Mouse (Mus musculus): ENCODE data around the gene Slc1a6.

DNA sequence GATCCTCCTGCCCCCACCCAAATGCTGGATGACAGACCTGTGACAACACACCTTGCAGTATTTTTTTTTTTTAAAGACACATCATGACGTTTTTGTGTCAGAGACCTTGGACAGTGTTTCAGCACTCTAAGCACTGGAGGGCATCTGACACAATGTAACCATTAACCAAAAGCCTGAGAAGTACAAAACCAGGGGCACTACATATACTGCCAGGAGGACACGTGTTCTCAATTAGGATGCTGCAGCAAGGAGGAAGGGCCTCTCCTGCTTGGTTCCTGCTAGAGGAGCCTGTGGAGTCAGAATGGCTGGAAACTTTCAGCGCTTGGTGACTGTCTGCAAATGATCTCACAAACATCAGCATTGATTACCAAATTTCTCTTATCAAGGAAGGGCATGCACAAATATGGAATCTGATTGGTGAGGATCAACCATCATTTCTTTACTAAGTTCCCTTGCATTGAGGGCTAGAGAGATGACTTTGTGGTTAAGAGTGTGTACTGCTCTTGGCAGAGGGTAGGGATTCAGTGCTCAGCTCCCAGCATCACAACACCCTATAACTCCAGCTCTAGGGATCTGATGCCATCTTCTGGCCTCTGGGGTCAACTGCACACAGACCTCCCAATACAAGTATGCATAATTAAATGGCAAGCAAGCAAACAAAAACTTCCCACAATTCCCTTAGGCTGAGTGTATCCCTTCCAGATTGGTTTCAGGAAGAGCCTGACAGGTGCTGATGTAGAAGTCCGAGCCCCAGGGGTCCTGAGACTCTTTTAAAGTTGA, 34.7 kb upstream of the Slc1a6 start:
- TF ChIP-seq POLR2A (IDR thresholded peaks at IDR 0.05; ENCODE audit: borderline replicate concordance, extremely low read depth, insufficient read depth, insufficient read length, poor library complexity, severe bottlenecking): no peak
- TF ChIP-seq CTCF (IDR thresholded peaks at IDR 0.05; ENCODE audit: borderline replicate concordance, extremely low read depth, insufficient read depth, insufficient read length): peak; percentile 33; the same call in 1 of the 2 replicates
